Mouse (Mus musculus): ENCODE data around the gene Ercc2. TPM values are rescaled to one million over a fixed set of nuclear protein-coding genes. Genes with fewer than 3 reads are reported as not detected.

Gene Ercc2
- 43.1 and 62.1 TPM in 2 replicates for polyA plus RNA-seq (2012; ENCODE audit: low replicate concordance)

DNA sequence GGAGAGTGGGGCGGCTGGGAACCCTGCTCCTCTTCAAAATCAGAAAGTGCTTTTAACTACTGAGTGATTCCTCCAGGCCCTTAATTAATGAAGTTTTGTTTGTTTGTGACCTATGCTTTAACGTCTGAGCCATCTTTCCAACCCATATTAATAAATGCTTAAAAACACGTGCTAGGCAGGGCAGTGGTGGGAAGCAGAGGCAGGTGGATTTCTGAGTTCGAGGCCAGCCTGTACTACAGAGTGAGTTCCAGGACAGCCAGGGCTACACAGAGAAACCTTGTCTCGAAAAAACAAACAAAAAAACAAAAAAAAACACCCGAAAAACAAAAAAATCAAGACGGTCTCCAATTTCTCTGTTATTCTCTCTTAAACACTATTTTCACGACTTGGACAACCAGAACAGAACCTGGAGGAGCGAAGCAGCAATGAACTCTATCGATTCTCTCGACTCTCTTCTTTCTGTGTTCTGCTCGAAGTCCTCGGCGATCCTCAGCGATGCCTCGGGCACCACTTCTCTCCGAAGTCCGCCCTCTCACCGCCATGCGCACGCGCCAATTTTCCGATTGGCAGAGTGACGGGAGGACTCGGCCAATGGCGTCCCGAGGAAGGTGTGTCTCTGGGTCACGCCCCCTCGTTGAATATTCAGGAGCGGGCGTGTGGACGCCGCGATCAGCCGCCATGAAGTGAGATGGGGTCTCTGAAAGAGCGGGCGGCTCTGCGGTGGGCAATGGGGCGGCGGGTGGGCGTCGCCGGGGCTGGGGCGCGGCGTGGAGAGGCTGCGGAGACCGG is at the start of gene Ercc2:
TSS of gene Ercc2 (plus strand) at position 634 of the 789 bp plus-strand sequence.

DNA sequence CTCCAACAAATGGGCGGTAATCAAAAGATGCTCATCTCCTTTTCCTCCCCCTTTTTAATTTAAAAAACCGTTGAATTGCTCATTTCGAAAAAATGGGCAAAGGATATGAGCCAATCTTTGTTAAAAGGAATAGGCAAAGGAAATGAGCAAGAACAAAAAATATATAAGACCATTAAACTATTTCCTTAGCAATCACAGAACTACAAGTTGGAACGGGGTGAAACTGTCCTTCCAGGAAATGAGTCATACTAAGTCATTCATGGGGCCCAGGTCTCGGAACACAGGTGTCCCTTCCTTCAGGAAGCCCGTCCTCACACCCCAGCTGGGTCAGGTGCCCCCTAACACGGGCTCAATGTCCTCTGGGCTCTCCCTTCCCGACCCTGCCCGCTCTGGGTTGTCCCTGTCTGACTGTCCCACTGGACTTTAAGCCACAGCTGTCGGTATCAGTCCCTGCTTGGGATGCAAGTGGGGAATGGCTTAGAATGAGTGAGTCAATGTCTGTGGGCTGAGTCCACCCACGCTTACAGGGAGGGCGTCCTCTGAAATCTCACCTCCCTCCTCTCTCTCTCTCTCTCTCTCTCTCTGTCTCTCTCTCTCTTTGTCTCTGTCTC is 37.5 kb upstream of the Ercc2 start, which contains the start of gene Ercc1:
TSS of gene Ercc1 (plus strand) at position 542 of the 611 bp plus-strand sequence.

GRCm38 (mm10) chr7:19359299-19359891 is 22.4 kb upstream of the Ercc2 start, which contains the start of the genes Cd3eap and Ppp1r13l:
Gene Cd3eap, minus strand, starts transcription at chr7:19359483.
Gene Ppp1r13l, plus strand, starts transcription at chr7:19359749.

DNA sequence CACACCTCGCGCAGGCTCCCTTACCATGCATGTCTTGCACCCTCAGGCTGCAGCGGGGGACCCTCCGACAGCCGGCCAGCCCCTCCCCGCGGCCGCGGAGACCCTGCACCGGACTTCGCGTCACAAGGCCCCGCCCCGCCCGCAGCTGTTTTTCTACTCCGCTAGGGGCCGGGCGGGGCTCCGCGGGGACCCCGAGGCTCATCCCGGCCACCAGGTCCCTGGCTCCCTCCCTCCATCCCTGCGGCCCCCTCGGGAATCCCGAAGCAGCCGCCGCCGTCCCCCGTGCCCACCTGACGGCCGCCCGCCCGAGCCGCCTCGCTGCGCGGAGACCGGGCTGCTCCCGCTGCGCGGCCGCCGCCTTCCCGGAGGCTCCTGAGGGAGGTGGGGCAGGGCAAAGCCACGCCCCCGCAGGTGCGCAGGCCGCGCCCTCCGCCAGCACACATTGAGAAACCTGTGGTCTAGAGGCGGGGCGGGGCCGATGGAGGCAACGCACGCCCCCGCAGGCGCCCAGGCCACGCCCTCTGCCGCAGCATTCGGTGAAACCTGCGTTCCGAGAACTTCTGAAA is 22.0 kb downstream of the Ercc2 start, which contains the start of gene Klc3:
TSS of gene Klc3 (minus strand) at position 374 of the 566 bp plus-strand sequence.

DNA sequence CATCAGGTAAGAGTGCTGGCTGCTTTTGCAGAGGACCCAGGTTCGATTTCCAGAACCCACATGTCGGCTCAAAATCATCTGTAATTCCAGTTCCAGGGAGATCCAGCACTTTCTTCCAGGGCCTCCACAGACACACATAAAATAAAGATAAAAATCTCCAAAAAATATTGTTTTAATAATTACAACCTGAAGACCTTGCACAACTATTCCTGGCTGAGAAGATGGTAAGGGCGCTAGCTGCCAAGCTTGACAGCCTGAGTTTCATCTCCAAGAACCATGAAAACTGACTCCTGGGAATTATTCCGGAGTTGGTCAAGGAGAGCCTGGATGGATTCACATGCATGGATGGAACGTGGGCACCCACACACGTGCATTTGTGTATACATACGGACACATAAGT is 22.7 kb downstream of the Ercc2 start, which contains the start of gene Ckm:
TSS of gene Ckm (plus strand) at position 301 of the 400 bp plus-strand sequence.

Other genes with a start within 250 kb of the Ercc2 start
- gene Qpctl, start 232.7 kb upstream of the Ercc2 start, polyA plus RNA-seq (2012; ENCODE audit: low replicate concordance), result 9.8 and 13.7 TPM in 2 replicates
- gene Snrpd2, start 232.3 kb upstream of the Ercc2 start, polyA plus RNA-seq (2012; ENCODE audit: low replicate concordance), result 24.1 and 39.0 TPM in 2 replicates
- 0.07 TPM in 1 of 2 replicates, not detected in the other for gene Gipr, start 215.9 kb upstream of the Ercc2 start, polyA plus RNA-seq (2012; ENCODE audit: low replicate concordance)
- gene Eml2, start 205.6 kb upstream of the Ercc2 start, polyA plus RNA-seq (2012; ENCODE audit: low replicate concordance), result 6.5 and 12.1 TPM in 2 replicates
- 0.88 and 1.3 TPM in 2 replicates for gene Gpr4, start 169.5 kb upstream of the Ercc2 start, polyA plus RNA-seq (2012; ENCODE audit: low replicate concordance)
- 10.7 and 15.7 TPM in 2 replicates for gene Opa3, start 153.7 kb upstream of the Ercc2 start, polyA plus RNA-seq (2012; ENCODE audit: low replicate concordance)
- 240 and 739 TPM in 2 replicates for gene Vasp, start 110.2 kb upstream of the Ercc2 start, polyA plus RNA-seq (2012; ENCODE audit: low replicate concordance)
- 0.62 and 1.2 TPM in 2 replicates for gene Ppm1n, start 101.9 kb upstream of the Ercc2 start, polyA plus RNA-seq (2012; ENCODE audit: low replicate concordance)
- 0.57 and 1.1 TPM in 2 replicates for gene Rtn2, start 99.4 kb upstream of the Ercc2 start, polyA plus RNA-seq (2012; ENCODE audit: low replicate concordance)
- 1.1 and 5.9 TPM in 2 replicates for gene Fosb, start 72.0 kb upstream of the Ercc2 start, polyA plus RNA-seq (2012; ENCODE audit: low replicate concordance)
- 21.3 and 28.9 TPM in 2 replicates for gene Ercc1, start 37.2 kb upstream of the Ercc2 start, polyA plus RNA-seq (2012; ENCODE audit: low replicate concordance)
- gene Cd3eap, start 22.5 kb upstream of the Ercc2 start, polyA plus RNA-seq (2012; ENCODE audit: low replicate concordance), result 35.9 and 52.0 TPM in 2 replicates
- gene Ppp1r13l, start 22.3 kb upstream of the Ercc2 start, polyA plus RNA-seq (2012; ENCODE audit: low replicate concordance), result 19.1 and 23.9 TPM in 2 replicates
- 1.8 and 4.2 TPM in 2 replicates for gene Klc3, start 22.1 kb downstream of the Ercc2 start, polyA plus RNA-seq (2012; ENCODE audit: low replicate concordance)
- gene Ckm, start 22.8 kb downstream of the Ercc2 start, polyA plus RNA-seq (2012; ENCODE audit: low replicate concordance), result 0.33 and 0.72 TPM in 2 replicates
- 18.3 and 53.5 TPM in 2 replicates for gene Mark4, start 76.8 kb downstream of the Ercc2 start, polyA plus RNA-seq (2012; ENCODE audit: low replicate concordance)
- 0.96 and 3.4 TPM in 2 replicates for gene Exoc3l2, start 81.3 kb downstream of the Ercc2 start, polyA plus RNA-seq (2012; ENCODE audit: low replicate concordance)
- gene Bloc1s3, start 126.4 kb downstream of the Ercc2 start, polyA plus RNA-seq (2012; ENCODE audit: low replicate concordance), result 5.1 and 6.1 TPM in 2 replicates
- gene Trappc6a, start 126.4 kb downstream of the Ercc2 start, polyA plus RNA-seq (2012; ENCODE audit: low replicate concordance), result 53.1 and 54.0 TPM in 2 replicates
- gene Nkpd1, start 135.8 kb downstream of the Ercc2 start, polyA plus RNA-seq (2012; ENCODE audit: low replicate concordance), result 0.13 and 0.14 TPM in 2 replicates
- gene Ppp1r37, start 181.1 kb downstream of the Ercc2 start, polyA plus RNA-seq (2012; ENCODE audit: low replicate concordance), result 143 and 152 TPM in 2 replicates
- 10.0 and 11.1 TPM in 2 replicates for gene Zfp296, start 195.3 kb downstream of the Ercc2 start, polyA plus RNA-seq (2012; ENCODE audit: low replicate concordance)
- 22.7 and 43.0 TPM in 2 replicates for gene Gemin7, start 195.6 kb downstream of the Ercc2 start, polyA plus RNA-seq (2012; ENCODE audit: low replicate concordance)
- 117 and 363 TPM in 2 replicates for gene Clasrp, start 222.5 kb downstream of the Ercc2 start, polyA plus RNA-seq (2012; ENCODE audit: low replicate concordance)
- gene Relb, start 247.4 kb downstream of the Ercc2 start, polyA plus RNA-seq (2012; ENCODE audit: low replicate concordance), result 13.7 and 26.5 TPM in 2 replicates